Mouse (Mus musculus) lung, postnatal 0 days (tissue): Measurements from ENCODE around the gene Slc44a1. TPM values are rescaled to one million over a fixed set of nuclear protein-coding genes. Genes with fewer than 3 reads are reported as not detected.

ENCODE experiments used
- ATAC-seq: fragments of 200-750 bp; cut with Nextera tagmentation; 2 replicates; pipeline ENCODE4 v1.8.0; 2017; ENCODE audit warnings: moderate library complexity
- DNase-seq: peaks from one replicate; pipeline ENCODE4 v3.0.0-alpha.2; 2016; ENCODE audit warnings: low spot score
- H3K27ac ChIP-seq: fragments of 300-500 bp; sonication (generic); 2 replicates; pipeline ENCODE4 v1.5.1; 2014; ENCODE audit warnings: antibody characterized with exemption, mild to moderate bottlenecking, low read length, mixed read lengths
- H3K27me3 ChIP-seq: fragments of 300-500 bp; sonication (generic); replicated peaks from 2 replicates; pipeline ENCODE4 v1.6.1; 2014; ENCODE audit warnings: low read length, mixed read lengths; ENCODE audit not compliant: insufficient read depth
- H3K36me3 ChIP-seq: fragments of 300-500 bp; sonication (generic); 2 replicates; pipeline ENCODE4 v1.6.1; 2014; ENCODE audit warnings: low read length, mixed read lengths; ENCODE audit not compliant: insufficient read depth
- H3K4me1 ChIP-seq: fragments of 300-500 bp; sonication (generic); 2 replicates; pipeline ENCODE4 v1.6.1; 2014; ENCODE audit warnings: antibody characterized with exemption, low read depth, low read length, mixed read lengths; ENCODE audit not compliant: insufficient read depth
- H3K4me2 ChIP-seq: fragments of 300-500 bp; sonication (generic); replicated peaks from 2 replicates; pipeline ENCODE4 v1.6.1; 2014; ENCODE audit warnings: low read depth, mild to moderate bottlenecking, low read length, moderate library complexity, mixed read lengths
- H3K4me3 ChIP-seq: fragments of 300-500 bp; sonication (generic); 2 replicates; pipeline ENCODE4 v1.5.1; 2014; ENCODE audit warnings: low read depth, low read length
- H3K9ac ChIP-seq: fragments of 300-500 bp; sonication (generic); replicated peaks from 2 replicates; pipeline ENCODE4 v1.6.1; 2014; ENCODE audit warnings: low read depth, mild to moderate bottlenecking
- H3K9me3 ChIP-seq: fragments of 300-500 bp; sonication (generic); 2 replicates; pipeline ENCODE4 v1.6.1; 2016; ENCODE audit warnings: low read length, mixed read lengths
- CTCF ChIP-seq: IDR thresholded peaks from 2 replicates; pipeline ENCODE4 v1.5.1; 2016; ENCODE audit warnings: antibody characterized with exemption, mild to moderate bottlenecking
- EP300 ChIP-seq: IDR thresholded peaks from 2 replicates; pipeline ENCODE4 v1.6.1; 2016; ENCODE audit warnings: antibody characterized with exemption, mild to moderate bottlenecking, control low read depth
- WGBS: fragments of 180-500 bp; shearing (Covaris S2); extraction: QIAGEN DNeasy Blood & Tissue Kit; methylation state at CpG from one replicate; pipeline ENCODE4 v1.1.7; 2014; 5-methylcytosine and 5-hydroxymethylcytosine counted together
- polyA plus RNA-seq: library from polyadenylated mRNA; unstranded; fragments of >200 nt; fragmentation: Nextera tagmentation; extraction: Ambion mirVana; gene quantifications from 2 replicates; pipeline ENCODE4 v1.2.1, GENCODE M21; 2015

Slc44a1 gene
- polyA plus RNA-seq, result 30.4 and 31.7 TPM in 2 replicates

- peak within 1 kb of the TSS; percentile 69 for H3K9ac ChIP-seq
- peak within 1 kb of the TSS; percentile 81 for H3K4me2 ChIP-seq
- DNase-seq, result peak; percentile 98
- H3K9me3 ChIP-seq, result no peaks in the 10 kb centered on the region
- H3K27me3 ChIP-seq, result no peaks in the 10 kb centered on the region
- H3K4me1 ChIP-seq, result 0 out of 2 replicates have a peak, but pooled peaks cover 3% of the 10 kb centered on the region
- peak; percentile 98 for ATAC-seq
- peak within 1 kb of the TSS; percentile 90 for H3K4me3 ChIP-seq
- peak within 1 kb of the TSS; percentile 93 for H3K27ac ChIP-seq
- TF ChIP-seq EP300 (no peak), CTCF (peak; percentile 34; the same call in 1 of the 2 replicates)
- WGBS, result under 1% methylated on average over 62 of the region's 122 CpGs
- H3K36me3 ChIP-seq, result no peaks in the 10 kb centered on the region
Observed at GRCm38 (mm10) chr4:53440010-53440815, at the start of gene Slc44a1. Slc44a1 (plus strand) TSS chr4:53440413.

GRCm38 (mm10) chr4:53395002-53395401, 45.2 kb upstream of the Slc44a1 start:
- ATAC-seq, result no peak
- Histone ChIP-seq H3K9me3 (no peaks in the 10 kb centered on the region), H3K27ac (no peak overlapping the region), H3K36me3 (no peaks in the 10 kb centered on the region), H3K27me3 (no peaks in the 10 kb centered on the region), H3K4me2 (no peak overlapping the region), H3K9ac (no peak overlapping the region), H3K4me1 (peaks cover 4% of the 10 kb centered on the region; the same call in 1 of the 2 replicates), H3K4me3 (no peak overlapping the region)
- 39% methylated on average over 3 of the region's 3 CpGs for WGBS
- TF ChIP-seq CTCF (no peak), EP300 (no peak)
- no peak for DNase-seq

DNA sequence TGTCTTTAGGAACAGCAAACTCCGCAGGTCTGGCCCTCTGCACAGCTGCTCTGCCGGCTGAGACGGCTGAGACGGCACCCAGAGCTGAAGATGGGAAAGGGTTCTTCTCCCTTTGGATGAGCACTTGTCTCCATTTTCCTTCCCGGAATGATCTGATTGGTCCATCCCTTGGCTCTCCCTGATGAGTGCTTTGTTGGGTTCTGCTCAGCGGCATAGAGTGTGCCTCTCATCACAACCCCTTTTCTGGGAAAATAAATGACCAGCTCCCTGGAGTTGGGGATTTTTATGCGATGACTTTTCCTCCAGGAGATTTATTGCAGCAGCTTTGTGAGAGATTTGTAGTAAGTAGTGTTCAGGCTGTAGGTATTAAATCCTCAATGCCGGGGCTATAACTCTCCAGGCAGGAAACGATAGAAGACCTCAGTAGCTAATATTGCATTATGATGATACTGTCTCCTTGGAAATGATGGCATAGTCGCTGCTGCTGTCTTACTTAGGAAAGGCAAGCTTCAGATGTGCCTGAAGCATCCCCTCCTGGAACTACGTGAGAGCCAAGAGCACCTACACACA, 43.5 kb upstream of the Slc44a1 start:
- Histone ChIP-seq H3K9me3 (no peaks in the 10 kb centered on the region), H3K27ac (0 out of 2 replicates have a peak overlapping the region, but pooled peaks have one; percentile 6), H3K4me1 (peaks cover 4% of the 10 kb centered on the region; the same call in 1 of the 2 replicates), H3K36me3 (no peaks in the 10 kb centered on the region), H3K9ac (no peak overlapping the region), H3K4me3 (no peak overlapping the region), H3K4me2 (no peak overlapping the region), H3K27me3 (no peaks in the 10 kb centered on the region)
- TF ChIP-seq EP300 (no peak), CTCF (no peak)
- WGBS, result 66% methylated on average over 11 of the region's 11 CpGs
- ATAC-seq (no peak), DNase-seq (no peak)

GRCm38 (mm10) chr4:53397280-53398117, 42.7 kb upstream of the Slc44a1 start:
- DNase-seq (peak; percentile 40), ATAC-seq (peak; percentile 73)
- H3K4me1 ChIP-seq, result peaks cover 4% of the 10 kb centered on the region; the same call in 1 of the 2 replicates
- H3K9ac ChIP-seq, result no peak overlapping the region
- H3K36me3 ChIP-seq, result no peaks in the 10 kb centered on the region
- no peak overlapping the region for H3K4me2 ChIP-seq
- no peak overlapping the region for H3K4me3 ChIP-seq
- no peaks in the 10 kb centered on the region for H3K9me3 ChIP-seq
- H3K27ac ChIP-seq, result 0 out of 2 replicates have a peak overlapping the region, but pooled peaks have one; percentile 6
- no peak for TF ChIP-seq CTCF
- no peak for TF ChIP-seq EP300
- no peaks in the 10 kb centered on the region for H3K27me3 ChIP-seq
- 38% methylated on average over 4 of the region's 4 CpGs for WGBS

DNA sequence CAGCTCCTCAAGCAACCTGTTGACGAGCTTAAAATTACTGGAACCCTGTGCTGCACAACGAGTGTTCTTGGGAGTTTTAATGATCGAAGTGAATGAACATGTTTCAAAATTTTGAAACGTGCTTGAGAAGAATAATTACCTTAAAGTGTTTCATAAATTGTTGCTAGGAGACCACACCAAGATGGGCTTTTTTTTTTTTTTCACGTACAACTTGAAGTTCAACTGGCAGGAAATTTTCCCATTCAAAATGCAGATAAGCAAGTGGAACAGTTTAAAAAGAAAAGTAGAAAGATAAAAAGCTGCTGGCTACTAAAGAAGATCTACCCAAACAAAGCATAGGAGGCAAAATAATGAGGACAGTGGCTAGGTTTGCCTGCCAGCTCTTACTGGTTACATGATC, 41.7 kb upstream of the Slc44a1 start:
- H3K4me2 ChIP-seq, result no peak overlapping the region
- no peak overlapping the region for H3K4me3 ChIP-seq
- no peaks in the 10 kb centered on the region for H3K27me3 ChIP-seq
- H3K27ac ChIP-seq, result no peak overlapping the region
- H3K9ac ChIP-seq, result no peak overlapping the region
- no peaks in the 10 kb centered on the region for H3K36me3 ChIP-seq
- H3K4me1 ChIP-seq, result peaks cover 4% of the 10 kb centered on the region; the same call in 1 of the 2 replicates
- no peak for TF ChIP-seq EP300
- TF ChIP-seq CTCF, result no peak
- DNase-seq, result peak; percentile 11
- ATAC-seq, result no peak
- no peaks in the 10 kb centered on the region for H3K9me3 ChIP-seq
- 39% methylated on average over 5 of the region's 5 CpGs for WGBS
